Mouse (Mus musculus) testis, adult 2 months (tissue): Measurements from ENCODE around the gene Tex26.

Source experiments
- CTCF ChIP-seq: fragments of 200-500 bp; IDR thresholded peaks from 2 replicates; pipeline ENCODE4 v1.5.1; 2012; ENCODE audit warnings: low read depth, mild to moderate bottlenecking, inconsistent platforms, low read length, moderate library complexity; ENCODE audit not compliant: control insufficient read depth, insufficient read depth, insufficient replicate concordance
- POLR2A ChIP-seq: fragments of 200-500 bp; IDR thresholded peaks from 2 replicates; pipeline ENCODE4 v1.6.1; 2012; ENCODE audit warnings: low read depth, mild to moderate bottlenecking, inconsistent platforms, low read length, moderate library complexity; ENCODE audit not compliant: control insufficient read depth

GRCm38 (mm10) chr5:149488360-149489021, 49.0 kb downstream of the Tex26 start:
- TF ChIP-seq CTCF (no peak), POLR2A (no peak)
